Mouse (Mus musculus) brain, adult 2 months (tissue): ENCODE measurements around the gene Cadm1.

Source experiments
- DNase-seq: peaks from one replicate; pipeline ENCODE4 v3.0.0; 2011; ENCODE audit warnings: low read depth, low spot score

Cadm1 gene

GRCm38 (mm10) chr9:47860994-47861393, 331.0 kb downstream of the Cadm1 start:
- DNase-seq = no peak

DNA sequence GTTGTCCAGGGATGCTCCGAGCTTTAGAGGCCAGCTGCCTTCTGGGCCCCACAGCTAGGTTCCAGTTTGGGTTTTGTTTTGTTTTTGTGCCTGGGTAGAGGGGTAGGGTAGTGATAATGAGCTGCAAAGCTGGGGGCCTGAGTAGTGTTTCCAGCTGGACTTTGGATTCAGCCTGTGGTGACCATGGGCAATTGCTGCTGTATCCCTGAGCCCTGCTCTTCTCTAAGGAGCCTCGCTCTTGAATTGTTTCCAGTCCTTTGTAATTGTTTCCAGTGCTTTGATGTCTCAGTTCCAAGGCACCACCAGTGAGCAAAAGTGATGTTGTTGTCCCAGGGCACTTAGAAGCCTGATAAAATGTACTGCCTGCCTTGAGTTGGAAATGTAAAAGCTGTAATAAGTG, 331.8 kb downstream of the Cadm1 start:
- no peak for DNase-seq

DNA sequence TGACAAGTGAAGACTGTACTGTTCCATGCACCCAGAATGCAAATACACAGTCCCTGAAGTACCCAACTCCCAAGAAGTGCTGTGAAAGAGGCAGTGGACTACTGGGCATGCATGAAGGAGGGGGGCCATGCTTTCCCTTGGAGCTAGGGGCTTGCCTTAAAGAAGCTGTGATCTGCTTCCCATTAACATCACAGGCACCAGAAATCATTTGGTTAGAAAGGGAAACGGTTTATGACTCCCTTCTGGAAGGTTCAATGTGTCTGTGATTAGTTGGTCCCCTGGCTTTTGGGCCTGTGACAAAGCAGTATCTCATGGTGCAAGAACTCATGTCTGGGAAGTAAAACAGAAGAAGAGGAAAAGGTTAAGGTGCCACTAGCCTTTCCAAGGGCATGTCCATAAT, 336.0 kb downstream of the Cadm1 start:
- DNase-seq = no peak

DNA sequence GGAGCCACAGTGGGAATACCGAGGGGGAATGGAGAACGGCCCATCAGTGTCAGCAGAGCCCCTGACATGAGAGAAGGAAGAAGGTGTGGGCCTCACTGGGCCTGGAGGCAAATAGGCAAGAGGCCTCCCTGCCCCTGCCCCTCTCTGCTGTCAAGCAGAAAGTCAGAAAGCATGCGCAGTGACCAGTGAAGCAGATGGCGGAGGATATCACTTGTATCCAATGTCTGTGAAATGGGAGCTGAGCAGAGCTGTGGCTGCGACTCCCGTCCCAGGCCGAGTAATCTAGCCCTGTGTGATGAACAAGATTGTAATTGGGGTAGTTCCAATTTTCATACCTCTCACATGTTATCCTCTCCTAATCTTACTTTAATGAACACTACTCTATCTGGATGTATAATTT, 337.5 kb downstream of the Cadm1 start:
- DNase-seq = no peak

GRCm38 (mm10) chr9:47869661-47870060, 339.7 kb downstream of the Cadm1 start:
- no peak for DNase-seq

DNA sequence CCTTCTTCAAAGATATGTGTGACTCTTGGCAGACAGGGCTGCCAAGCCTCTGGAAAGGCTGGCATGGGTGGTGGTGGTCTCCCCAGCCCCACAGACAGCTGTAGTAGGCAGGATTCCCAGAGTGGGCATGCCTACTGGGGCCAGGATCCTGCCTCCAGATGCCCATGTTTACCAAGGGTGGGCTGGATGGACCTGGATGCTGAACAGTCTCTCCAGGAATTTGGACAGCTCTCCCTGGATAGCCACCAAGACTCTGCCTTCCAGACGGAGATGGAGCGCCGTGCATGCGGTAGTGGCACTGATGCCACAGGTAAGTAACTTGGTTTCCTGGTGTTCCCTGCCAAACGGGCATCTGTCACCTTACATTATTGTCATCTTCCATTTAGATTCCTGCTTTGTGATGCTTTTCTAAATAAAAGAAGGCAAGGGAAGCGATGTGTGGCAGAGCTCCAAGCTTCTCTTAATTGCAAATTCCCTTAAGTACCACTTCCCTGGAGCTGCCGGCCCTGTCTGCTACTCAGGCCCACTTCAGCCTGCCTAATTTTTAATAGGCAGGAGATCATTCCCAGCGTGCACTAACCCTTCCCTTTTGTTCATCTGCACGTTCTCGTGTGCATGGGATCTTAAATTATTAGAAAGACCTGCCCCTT, 346.7 kb downstream of the Cadm1 start:
- DNase-seq = no peak

DNA sequence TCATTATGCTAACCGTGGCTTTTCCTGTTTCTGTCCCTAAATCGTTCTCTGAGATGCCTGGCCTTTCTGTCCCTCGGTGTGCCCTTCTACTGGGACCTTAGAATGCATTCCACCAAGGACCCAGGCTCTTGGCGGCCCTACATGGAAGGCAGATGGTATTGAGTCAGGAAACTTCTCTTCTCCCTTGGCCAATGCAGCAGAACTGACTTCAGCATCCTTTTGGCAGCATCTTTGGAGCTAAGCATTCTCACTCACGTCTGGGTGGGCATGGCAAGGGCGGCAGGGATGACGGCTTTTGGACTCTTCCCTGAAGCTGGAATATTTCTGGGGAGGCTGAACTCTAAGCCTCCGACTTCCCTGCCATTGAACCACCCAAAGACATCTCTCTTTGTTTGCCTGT, 350.2 kb downstream of the Cadm1 start:
- no peak for DNase-seq

DNA sequence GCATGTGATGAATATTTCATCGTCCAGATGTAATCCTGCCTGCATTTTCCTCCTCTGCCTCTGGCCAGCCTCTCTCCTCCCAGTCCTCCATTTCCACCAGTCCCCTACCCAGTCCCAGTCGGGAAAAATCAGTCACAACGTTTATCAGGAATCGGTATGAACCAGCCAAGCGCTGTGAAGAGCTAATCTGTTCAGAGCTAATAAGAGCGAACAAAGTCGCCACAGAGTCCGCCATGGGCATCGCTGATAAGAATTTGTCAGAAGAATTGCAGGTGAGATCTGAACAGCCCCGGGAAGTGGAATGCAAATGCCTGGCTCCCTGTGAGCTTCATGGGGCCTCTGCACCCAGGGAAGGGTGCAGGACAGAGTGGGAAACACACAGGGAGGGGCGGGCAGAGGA, 352.4 kb downstream of the Cadm1 start:
- no peak for DNase-seq

GRCm38 (mm10) chr9:47891721-47892120, 361.7 kb downstream of the Cadm1 start:
- no peak for DNase-seq

DNA sequence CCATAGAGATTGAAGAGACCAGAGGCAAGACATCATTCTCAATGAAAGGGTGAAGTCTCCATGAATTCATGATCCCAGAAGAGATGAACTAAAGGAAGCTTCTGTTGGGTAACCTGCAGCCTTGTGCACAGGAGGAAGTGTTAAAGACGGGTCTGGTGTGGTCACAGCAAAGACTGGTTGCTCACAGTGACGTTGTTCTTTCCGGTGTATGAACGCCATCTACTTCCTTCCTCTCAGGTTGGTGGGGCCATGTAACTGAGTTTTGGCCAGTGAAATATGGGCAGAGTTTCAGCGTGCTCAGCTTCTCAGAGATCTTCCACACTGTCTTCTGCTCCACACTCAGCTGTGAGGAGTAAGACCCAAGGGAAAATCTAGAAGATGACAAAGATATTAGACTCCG, 363.0 kb downstream of the Cadm1 start:
- DNase-seq = no peak

DNA sequence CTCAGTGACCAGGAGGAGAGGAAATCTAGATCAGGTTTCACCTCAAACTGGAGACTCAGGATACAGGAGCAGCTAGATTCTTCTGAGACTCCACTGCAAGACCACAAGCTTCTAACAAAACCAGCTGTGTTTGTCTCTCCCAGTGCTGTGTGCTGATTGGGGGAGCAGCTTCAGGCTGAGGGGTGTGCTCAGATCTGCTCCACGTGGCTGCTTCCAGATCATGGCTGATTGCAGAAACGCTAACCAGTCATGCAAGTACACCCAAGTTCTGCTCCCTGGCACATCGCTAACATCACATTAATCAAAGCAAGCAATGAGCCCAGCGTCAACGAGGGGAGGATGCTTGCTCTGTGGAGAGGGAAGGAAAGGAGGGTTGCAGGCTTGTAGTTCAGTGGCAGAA, 364.1 kb downstream of the Cadm1 start:
- peak; percentile 40 for DNase-seq

GRCm38 (mm10) chr9:47894661-47895060, 364.7 kb downstream of the Cadm1 start:
- no peak for DNase-seq

DNA sequence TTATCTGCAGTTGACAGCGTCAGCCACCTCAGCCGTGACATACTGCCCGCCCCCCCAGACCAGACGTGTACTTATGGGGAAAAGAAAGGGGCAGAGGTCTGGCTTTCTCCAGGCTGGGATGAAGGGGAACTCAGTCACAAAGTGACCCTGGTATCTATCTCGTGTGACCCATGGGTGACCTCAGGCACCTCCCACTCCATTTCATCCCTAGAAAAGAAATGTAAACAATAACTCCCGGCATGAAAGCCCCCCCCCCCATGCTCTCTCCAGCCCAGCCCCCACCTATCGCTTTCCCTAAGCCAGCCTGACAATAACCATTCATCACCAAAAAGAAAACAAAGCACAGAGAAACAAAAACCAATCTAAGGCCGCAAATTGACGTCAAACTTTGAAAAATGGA, 365.1 kb downstream of the Cadm1 start:
- DNase-seq = no peak

DNA sequence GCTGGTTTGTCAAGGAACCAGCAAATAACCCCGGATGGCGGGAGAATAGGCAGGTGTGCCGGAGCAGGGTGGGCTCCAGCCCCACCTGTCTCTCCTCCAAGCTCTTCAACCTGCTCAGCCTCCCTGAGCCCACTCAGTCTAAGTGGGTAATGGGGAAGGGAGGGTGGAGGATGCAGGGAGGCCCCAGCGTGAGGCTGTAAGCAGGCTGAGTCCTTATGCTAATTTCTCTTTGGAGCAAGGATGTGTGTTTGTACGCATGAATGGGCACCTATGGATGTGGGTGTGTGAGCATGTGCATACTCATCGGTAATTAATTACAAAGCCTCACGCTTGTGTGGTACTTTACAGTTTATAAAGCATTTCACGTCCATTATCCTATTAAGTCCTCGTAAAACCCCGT, 370.8 kb downstream of the Cadm1 start:
- DNase-seq = no peak

DNA sequence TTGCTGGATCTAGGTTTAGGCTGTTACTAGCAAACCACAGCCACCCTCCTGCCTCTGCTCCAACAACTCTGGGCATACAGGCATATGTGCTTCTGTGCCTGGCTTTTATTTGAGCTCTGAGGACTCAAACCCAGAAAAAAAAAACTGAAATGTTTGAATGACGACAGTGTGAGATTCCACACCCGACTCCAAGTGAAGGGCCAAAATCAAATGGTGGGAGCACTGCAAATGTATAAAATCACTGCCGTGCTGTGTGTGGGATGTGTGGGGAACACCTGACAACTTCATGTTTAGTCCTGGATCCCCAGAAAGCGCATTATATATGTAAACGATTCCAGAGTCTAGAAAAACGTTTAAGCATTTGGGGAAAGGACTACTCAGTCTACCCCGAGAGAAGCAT, 373.7 kb downstream of the Cadm1 start:
- peak; percentile 52 for DNase-seq

GRCm38 (mm10) chr9:47904339-47904922, 374.5 kb downstream of the Cadm1 start:
- DNase-seq = no peak

GRCm38 (mm10) chr9:47906521-47906920, 376.5 kb downstream of the Cadm1 start:
- DNase-seq = peak; percentile 26
